ENCODE assay signal across 35 mouse cellular contexts in the genomic region with DNA sequence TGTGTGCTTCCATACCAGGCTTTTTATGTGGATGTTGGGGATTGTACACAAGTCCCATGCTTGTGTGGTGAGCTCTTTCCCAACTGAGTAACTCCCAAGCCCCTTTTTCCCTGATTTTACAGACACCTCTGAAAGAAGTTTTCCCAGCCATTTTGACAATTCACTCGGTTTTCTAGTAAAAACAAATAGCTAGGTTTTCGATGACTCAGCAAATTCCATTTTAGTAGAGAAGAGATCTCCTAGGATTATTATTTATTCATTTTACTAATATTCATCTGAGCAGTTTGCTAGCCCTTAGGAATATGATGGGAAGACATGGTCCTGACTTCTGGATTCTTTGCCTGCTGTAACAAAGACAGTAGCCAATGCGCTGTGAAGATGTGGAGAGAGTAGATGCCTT.
"Had no signal": no experiment of that assay in that cellular context is flagged by ENCODE, and none has a peak within 500 bp of the region (broad histone marks: within the 10 kb centered on the region; RNA-seq: fewer than 3 reads in every experiment).

No protein-coding gene starts in this region.

- H3K27me3 ChIP-seq: heart, embryonic 15.5 days; hindbrain, embryonic 12.5 days; hindbrain, embryonic 13.5 days; hindbrain, embryonic 15.5 days; intestine, embryonic 15.5 days had no signal

- H3K4me3 ChIP-seq: heart, embryonic 12.5 days; heart, embryonic 13.5 days; heart, embryonic 15.5 days; hindbrain, embryonic 10.5 days; hindbrain, embryonic 12.5 days; hindbrain, embryonic 13.5 days; hindbrain, embryonic 15.5 days; intestine, embryonic 15.5 days; kidney, embryonic 15.5 days; layer of hippocampus, adult 2 months; left cerebral cortex, adult 2 months had no signal

- H3K4me2 ChIP-seq: heart, embryonic 11.5 days; heart, embryonic 12.5 days; heart, embryonic 13.5 days; heart, embryonic 15.5 days; hindbrain, embryonic 12.5 days; hindbrain, embryonic 13.5 days; hindbrain, embryonic 14.5 days; hindbrain, embryonic 15.5 days; intestine, embryonic 15.5 days; kidney, embryonic 15.5 days had no signal

- H3K9me3 ChIP-seq: heart, embryonic 12.5 days; heart, embryonic 13.5 days; heart, embryonic 15.5 days; hindbrain, embryonic 10.5 days; hindbrain, embryonic 12.5 days; hindbrain, embryonic 13.5 days; hindbrain, embryonic 15.5 days; intestine, embryonic 15.5 days; kidney, embryonic 15.5 days had no signal

- ATAC-seq: hindbrain, embryonic 16.5 days; hindbrain, postnatal 0 days; inflammation-experienced regulatory T-cells, adult 6 months; intestine, embryonic 15.5 days; intestine, embryonic 16.5 days; intestine, postnatal 0 days had no signal

- H3K9ac ChIP-seq: heart, embryonic 12.5 days; heart, embryonic 13.5 days; heart, embryonic 15.5 days; hindbrain, embryonic 12.5 days; hindbrain, embryonic 13.5 days; hindbrain, embryonic 14.5 days; hindbrain, embryonic 15.5 days; intestine, embryonic 15.5 days; kidney, embryonic 15.5 days had no signal

- DNase-seq: heart, postnatal 10 days; heart, postnatal 14 days; heart, postnatal 36 days; heart, postnatal 4 days; kidney, adult 11 months; kidney, adult 18-20 months; kidney, adult 2 months; kidney, adult 8-10 months; kidney, adult 9 months; kidney, postnatal 10 days; kidney, postnatal 14 days; kidney, postnatal 25 days; kidney, postnatal 36 days; kidney, postnatal 4 days; layer of hippocampus, adult 9-11 months; layer of hippocampus, postnatal 36 days had no signal

- H3K27ac ChIP-seq: heart, embryonic 13.5 days; heart, embryonic 15.5 days; hindbrain, embryonic 10.5 days; hindbrain, embryonic 12.5 days; hindbrain, embryonic 13.5 days; hindbrain, embryonic 14.5 days; hindbrain, embryonic 15.5 days; hindbrain, postnatal 0 days; intestine, embryonic 15.5 days; kidney, embryonic 15.5 days; kidney, postnatal 0 days; layer of hippocampus, adult 2 months; left cerebral cortex, adult 2 months had no signal

- H3K36me3 ChIP-seq: heart, embryonic 12.5 days; heart, embryonic 13.5 days; heart, embryonic 15.5 days; hindbrain, embryonic 10.5 days; hindbrain, embryonic 12.5 days; hindbrain, embryonic 13.5 days; hindbrain, embryonic 15.5 days; intestine, embryonic 15.5 days; kidney, embryonic 15.5 days had no signal

- H3K4me1 ChIP-seq: heart, embryonic 12.5 days; heart, embryonic 13.5 days; heart, embryonic 15.5 days; intestine, embryonic 15.5 days had no signal
